Mouse (Mus musculus) olfactory bulb, adult 2 months (tissue): ENCODE measurements around the gene Adssl1. TPM values are rescaled to one million over a fixed set of nuclear protein-coding genes. Genes with fewer than 3 reads are reported as not detected.

Experiments used
- H3K27ac ChIP-seq: fragments of 200-500 bp; 2 replicates; pipeline ENCODE4 v1.5.1; 2012; ENCODE audit warnings: low read depth, low read length; ENCODE audit not compliant: insufficient read depth
- H3K4me1 ChIP-seq: fragments of 200-500 bp; 2 replicates; pipeline ENCODE4 v1.6.1; 2012; ENCODE audit warnings: low read length; ENCODE audit not compliant: control insufficient read depth, insufficient read depth
- H3K4me3 ChIP-seq: fragments of 200-500 bp; 2 replicates; pipeline ENCODE4 v1.5.1; 2012; ENCODE audit warnings: mild to moderate bottlenecking, low read depth, low read length, moderate library complexity; ENCODE audit not compliant: insufficient read depth
- CTCF ChIP-seq: fragments of 200-500 bp; IDR thresholded peaks from 2 replicates; pipeline ENCODE4 v1.5.1; 2012; ENCODE audit warnings: low read depth, mild to moderate bottlenecking, low read length, moderate library complexity; ENCODE audit not compliant: insufficient read depth
- POLR2A ChIP-seq: fragments of 200-500 bp; IDR thresholded peaks from 2 replicates; pipeline ENCODE4 v1.6.1; 2012; ENCODE audit warnings: mild to moderate bottlenecking, low read depth, low read length, moderate library complexity; ENCODE audit not compliant: insufficient read depth
- WGBS: fragments of 180-500 bp; shearing (Covaris S2); methylation state at CpG from one replicate; pipeline ENCODE4 v1.1.7; 2018; 5-methylcytosine and 5-hydroxymethylcytosine counted together
- polyA plus RNA-seq: library from polyadenylated mRNA; stranded (reverse); fragments of >200 nt; gene quantifications from 2 replicates; pipeline ENCODE4 v1.2.4, GENCODE M21; 2012; ENCODE audit warnings: low replicate concordance; ENCODE audit not compliant: missing spikeins, insufficient read depth, insufficient read length

Adssl1 gene
- polyA plus RNA-seq, 1 experiment = not detected

DNA sequence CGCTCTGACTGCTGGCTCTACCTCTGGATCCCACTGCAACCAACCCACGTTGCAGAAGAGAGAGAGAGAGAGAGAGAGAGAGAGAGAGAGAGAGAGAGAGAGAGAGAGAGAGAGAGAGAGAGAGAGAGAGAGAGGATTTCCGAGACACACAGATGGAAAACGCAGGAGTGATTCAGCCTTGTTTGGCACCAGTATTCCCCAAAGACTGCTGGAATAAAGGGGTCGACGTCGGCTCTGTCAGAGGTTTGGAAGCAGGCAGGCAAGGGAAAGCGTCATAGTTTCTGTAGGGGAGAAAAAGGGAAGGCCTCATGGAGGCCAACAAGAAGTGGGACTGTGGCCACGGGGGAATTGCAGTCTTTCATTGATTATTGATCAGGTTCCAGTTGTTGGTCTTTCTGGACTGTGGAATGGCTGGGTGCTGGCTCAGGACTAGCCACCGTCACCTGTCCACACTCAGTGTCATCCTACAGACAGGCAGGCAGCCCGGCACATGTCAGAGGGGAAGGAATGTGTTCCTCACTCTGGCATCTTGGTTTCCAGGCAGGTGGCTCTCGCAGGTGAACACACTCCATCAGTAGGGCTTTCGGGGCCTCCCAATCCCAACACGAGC is 22.8 kb upstream of the Adssl1 start:
- Histone ChIP-seq H3K27ac (peak overlapping the region; percentile 9), H3K4me1 (peaks cover 78% of the 10 kb centered on the region), H3K4me3 (no peak overlapping the region)
- WGBS = 46% methylated on average over 14 of the region's 14 CpGs
- TF ChIP-seq POLR2A (no peak), CTCF (no peak)

DNA sequence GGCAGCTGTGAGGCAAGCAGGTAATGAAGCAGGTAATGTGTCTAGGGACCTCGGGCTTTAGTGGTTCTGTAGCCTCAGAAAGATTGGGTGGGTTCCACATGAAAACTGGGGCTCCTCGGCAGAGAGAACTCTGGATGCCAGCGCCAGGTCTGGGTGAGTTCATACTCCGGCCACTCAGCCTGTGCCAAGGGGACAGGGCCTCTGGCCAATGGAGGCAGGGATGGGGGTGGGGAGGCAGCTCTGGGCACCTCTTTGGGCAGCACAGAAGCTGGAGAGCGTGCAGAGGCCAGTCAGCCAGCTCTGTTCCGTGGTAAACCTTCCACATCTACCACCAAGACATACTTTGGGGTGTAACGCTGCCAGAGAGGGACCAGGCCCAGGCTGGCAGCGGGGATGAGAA is 22.2 kb upstream of the Adssl1 start:
- TF ChIP-seq CTCF = no peak
- TF ChIP-seq POLR2A = no peak
- Histone ChIP-seq H3K4me1 (peaks cover 71% of the 10 kb centered on the region), H3K27ac (peak overlapping the region; percentile 9; the same call in 1 of the 2 replicates), H3K4me3 (no peak overlapping the region)
- 76% methylated on average over 8 of the region's 8 CpGs for WGBS

DNA sequence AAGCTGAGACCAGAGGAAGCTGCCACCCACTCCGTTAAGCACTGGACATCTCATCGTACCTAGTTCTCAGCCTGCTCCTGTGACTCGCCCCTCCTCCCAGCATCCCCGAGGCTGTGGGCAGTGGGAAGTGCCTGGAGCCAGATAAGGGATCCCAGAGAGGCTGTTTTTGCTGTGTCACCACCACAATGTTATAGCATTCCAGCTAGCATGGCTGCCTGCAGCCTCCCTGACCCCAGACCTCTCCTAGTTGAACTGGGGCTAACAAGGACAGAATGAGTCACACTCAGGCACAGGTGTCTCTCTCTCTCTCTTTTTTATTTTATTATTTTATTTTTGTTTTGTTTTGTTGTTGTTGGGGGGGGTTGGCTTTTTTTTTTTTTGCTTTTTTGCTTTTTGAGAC is 20.6 kb upstream of the Adssl1 start:
- Histone ChIP-seq H3K27ac (no peak overlapping the region), H3K4me3 (no peak overlapping the region), H3K4me1 (peaks cover 60% of the 10 kb centered on the region)
- TF ChIP-seq CTCF (no peak), POLR2A (no peak)
- 62% methylated on average over 4 of the region's 4 CpGs for WGBS

- H3K27ac ChIP-seq = no peak overlapping the region
- no peak for TF ChIP-seq POLR2A
- H3K4me3 ChIP-seq = no peak overlapping the region
- peaks cover 58% of the 10 kb centered on the region for H3K4me1 ChIP-seq
- WGBS = 90% methylated on average over 30 of the region's 30 CpGs
Measured at GRCm38 (mm10) chr12:112599942-112600611, 19.8 kb upstream of the Adssl1 start.

DNA sequence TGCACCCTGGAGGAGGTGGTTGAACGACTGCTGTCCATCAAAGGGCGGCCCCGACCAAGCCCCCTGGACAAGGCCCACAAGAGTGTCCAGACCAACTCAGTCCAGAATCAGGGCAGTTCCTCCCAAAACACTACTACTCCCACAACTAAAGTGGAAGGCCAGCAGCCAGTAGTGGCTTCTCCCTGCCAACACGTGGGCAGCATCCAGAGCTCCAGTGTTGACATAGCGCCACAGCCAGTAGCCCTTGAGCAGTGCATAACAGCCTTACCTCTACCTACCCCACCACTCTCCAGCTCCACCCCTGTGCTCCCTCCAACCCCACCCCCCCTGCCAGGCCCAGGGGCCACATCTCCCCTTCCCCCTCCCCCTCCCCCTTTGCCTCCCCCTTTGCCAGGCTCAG is 15.8 kb upstream of the Adssl1 start:
- Histone ChIP-seq H3K4me1 (peaks cover 35% of the 10 kb centered on the region), H3K4me3 (no peak overlapping the region), H3K27ac (no peak overlapping the region)
- WGBS = 80% methylated on average over 5 of the region's 5 CpGs
- no peak for TF ChIP-seq POLR2A
- no peak for TF ChIP-seq CTCF

DNA sequence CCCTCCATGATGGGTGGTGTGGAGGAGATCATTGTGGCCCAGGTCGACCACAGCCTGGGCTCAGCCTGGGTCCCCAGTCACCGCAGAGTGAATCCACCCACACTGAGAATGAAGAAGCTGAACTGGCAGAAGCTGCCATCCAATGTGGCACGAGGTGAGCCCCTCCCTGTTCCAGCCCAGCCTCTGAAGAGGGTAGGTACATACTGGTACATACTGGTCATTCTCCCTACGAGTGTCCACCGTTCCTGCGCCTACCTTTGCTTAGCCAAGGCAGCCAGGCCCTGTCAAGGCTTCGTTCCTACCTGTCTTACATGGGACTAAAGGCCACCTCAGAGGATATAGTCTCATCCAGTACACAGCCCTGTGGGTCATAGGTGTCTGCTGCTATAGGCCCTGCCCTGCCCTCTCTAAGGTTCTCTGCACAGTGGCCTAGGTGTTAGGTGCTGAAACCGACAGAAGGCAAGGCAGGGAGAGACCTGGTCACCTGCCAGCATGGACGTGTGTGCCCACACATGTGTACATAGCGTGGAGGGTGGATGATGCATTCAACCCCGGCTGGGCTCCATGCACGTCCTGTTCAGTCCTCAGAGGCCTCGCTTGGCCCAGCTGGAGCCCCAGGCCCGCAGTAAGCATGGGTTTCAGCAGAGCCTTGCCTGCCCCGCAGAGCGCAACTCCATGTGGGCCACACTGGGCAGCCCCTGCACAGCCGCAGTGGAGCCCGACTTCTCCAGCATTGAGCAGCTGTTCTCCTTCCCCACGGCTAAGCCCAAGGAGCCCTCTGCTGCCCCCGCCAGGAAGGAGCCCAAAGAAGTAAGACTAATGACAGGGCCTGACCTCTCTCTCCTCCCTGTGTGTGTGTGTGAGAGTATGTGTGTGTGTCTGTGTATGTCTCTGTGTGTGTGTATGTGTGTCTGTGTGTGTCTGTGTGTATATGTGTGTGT is 14.9 kb upstream of the Adssl1 start:
- H3K27ac ChIP-seq = peak overlapping the region; percentile 10; the same call in 1 of the 2 replicates
- peaks cover 27% of the 10 kb centered on the region for H3K4me1 ChIP-seq
- WGBS = 58% methylated on average over 20 of the region's 20 CpGs
- TF ChIP-seq POLR2A (no peak), CTCF (no peak)
- no peak overlapping the region for H3K4me3 ChIP-seq

- Histone ChIP-seq H3K4me3 (no peak overlapping the region), H3K4me1 (peaks cover 26% of the 10 kb centered on the region), H3K27ac (no peak overlapping the region)
- TF ChIP-seq POLR2A = no peak
- peak; percentile 98 for TF ChIP-seq CTCF
- WGBS = 43% methylated on average over 6 of the region's 6 CpGs
Measured at GRCm38 (mm10) chr12:112605766-112606165, 14.1 kb upstream of the Adssl1 start.

GRCm38 (mm10) chr12:112606998-112607397 is 12.8 kb upstream of the Adssl1 start:
- Histone ChIP-seq H3K27ac (no peak overlapping the region), H3K4me1 (peaks cover 26% of the 10 kb centered on the region), H3K4me3 (no peak overlapping the region)
- 64% methylated on average over 6 of the region's 6 CpGs for WGBS
- TF ChIP-seq POLR2A (no peak), CTCF (no peak)

GRCm38 (mm10) chr12:112609031-112609430 is 10.8 kb upstream of the Adssl1 start:
- 92% methylated on average over 10 of the region's 10 CpGs for WGBS

More at GRCm38 (mm10) chr12:112609031-112609430, 10.8 kb upstream of the Adssl1 start:
- peaks cover 28% of the 10 kb centered on the region for H3K4me1 ChIP-seq
- TF ChIP-seq CTCF (no peak), POLR2A (no peak)
- H3K4me3 ChIP-seq = no peak overlapping the region
- H3K27ac ChIP-seq = no peak overlapping the region
